Mouse (Mus musculus) ZHBTc4 (cell line): Measurements from ENCODE around the gene Vps25.
A peak's percentile ranks its signal among the peaks of the same experiment; 100 is the strongest.

Experiments
- DNase-seq: peaks from one replicate; pipeline ENCODE4 v3.0.0-alpha.2; 2011; ENCODE audit warnings: low read depth, low spot score

The Vps25 gene

DNA sequence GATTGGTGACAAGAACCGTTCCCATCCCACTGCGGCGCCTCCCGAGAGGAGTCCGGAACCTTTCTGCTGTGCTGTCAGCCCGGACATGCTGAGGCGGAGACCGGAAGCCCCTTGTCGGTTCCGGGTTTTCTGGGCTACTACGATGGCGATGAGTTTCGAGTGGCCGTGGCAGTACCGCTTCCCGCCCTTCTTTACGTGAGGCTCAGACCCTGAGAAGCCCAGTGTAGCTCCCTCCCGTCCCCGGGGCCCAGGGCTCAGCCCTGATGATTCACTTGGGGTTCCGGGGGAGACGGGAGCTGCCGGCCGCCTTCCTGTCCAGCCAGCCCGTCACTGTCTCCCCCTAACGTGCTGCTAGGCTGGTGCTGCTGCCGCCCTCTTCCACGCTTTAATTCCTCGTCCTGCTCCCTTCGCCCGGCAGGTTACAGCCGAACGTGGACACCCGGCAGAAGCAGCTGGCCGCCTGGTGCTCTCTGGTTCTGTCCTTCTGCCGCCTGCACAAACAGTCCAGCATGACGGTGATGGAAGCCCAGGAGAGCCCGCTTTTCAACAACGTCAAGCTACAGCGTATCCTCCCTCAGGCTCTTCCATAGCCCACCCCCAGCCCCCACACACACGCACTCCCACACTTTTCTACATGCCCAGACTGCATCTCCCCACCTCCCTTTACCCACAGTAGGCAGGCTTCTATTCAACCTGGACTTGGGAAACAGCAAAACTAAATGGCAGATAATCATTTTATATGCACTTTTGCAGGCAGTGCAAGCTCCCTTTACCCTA lies at the start of gene Vps25:
TSS of gene Vps25 (plus strand) at position 95 of the 777 bp plus-strand sequence.
- DNase-seq, result peak; percentile 89

DNA sequence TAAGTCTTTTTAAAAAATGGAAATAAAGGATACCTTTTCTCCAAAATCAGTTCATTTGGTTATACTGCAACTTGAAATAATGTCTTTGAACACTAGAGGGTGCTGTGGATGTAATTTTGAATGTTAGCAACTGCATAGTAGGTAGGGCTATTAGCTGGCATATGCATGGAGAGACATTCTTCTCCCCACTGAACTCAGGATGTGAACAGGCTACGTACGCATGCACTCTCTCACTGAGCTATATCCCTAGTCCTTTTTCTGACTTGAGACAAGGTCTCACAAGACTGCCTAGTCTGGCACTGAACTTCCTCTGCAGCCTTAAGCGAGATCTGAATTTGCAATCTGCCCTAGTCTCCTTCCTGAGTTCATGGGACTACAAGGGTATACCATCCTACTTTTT lies 41.5 kb upstream of the Vps25 start:
- peak; percentile 80 for DNase-seq

DNA sequence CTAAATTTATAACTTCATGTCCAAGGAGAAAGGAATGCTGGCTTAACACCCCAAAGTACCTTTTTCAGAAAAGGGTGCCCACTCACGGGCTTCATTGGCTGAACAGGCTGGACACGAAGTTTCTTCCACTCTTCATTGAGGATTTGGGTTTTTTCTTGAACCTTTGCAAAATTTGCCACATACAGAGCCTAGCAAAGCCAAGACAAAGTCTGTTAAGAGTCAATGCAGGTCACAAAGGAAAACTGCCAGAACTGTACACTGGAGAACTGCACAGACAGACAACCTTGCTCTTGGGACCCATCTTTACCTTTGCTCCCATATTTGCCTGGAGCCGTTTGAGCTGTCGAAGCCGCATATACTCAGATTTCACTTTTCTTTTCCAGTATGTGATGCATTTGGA lies 36.6 kb upstream of the Vps25 start:
- no peak for DNase-seq

DNA sequence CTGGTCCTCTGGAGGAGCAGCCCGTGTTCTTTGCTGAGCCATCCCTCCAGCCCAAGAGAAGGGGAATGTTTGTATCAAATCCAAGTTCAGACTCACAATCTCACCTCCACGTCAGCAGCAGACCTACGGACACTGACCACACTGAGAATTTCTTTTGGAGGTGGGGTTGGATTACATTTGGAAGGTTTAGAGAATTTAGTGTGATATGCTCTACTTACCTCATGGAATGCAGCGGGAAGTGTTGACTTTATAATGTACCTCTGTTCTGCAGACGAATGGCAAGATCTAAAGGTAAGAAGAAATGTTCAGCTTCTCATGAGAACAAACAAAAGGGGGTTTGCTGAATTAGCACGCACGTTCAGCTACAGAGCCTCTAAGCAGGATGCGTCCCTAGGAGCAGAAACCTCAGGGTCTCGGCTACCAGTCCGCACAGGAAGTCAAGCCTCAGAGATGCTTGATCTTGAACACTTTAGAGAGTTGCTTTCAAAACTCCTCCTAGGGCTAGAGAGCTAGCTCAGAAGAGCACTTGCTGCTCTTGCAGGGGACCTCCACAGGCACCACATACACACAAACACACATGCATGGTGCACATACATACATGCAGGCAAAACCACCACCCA lies 35.0 kb upstream of the Vps25 start:
- DNase-seq, result no peak

DNA sequence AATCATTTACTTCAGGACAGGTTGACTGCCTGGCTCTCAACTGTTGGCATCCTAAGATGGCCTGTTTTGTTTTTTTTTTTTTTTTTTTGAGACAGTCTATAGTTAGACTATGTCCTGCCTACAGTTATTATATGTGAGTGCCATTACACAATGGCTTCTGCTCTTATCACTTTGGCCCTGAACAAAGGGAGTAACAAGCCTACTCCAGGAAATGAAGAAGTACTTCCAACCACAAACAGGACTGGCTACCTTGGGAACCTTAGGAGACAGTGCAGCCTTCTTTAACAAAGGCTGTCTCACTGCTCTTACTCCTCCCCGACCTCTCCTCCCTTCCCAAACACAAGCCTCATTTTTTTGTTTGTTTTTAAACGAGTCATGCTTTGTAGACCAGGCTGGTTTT lies 32.7 kb upstream of the Vps25 start:
- no peak for DNase-seq

DNA sequence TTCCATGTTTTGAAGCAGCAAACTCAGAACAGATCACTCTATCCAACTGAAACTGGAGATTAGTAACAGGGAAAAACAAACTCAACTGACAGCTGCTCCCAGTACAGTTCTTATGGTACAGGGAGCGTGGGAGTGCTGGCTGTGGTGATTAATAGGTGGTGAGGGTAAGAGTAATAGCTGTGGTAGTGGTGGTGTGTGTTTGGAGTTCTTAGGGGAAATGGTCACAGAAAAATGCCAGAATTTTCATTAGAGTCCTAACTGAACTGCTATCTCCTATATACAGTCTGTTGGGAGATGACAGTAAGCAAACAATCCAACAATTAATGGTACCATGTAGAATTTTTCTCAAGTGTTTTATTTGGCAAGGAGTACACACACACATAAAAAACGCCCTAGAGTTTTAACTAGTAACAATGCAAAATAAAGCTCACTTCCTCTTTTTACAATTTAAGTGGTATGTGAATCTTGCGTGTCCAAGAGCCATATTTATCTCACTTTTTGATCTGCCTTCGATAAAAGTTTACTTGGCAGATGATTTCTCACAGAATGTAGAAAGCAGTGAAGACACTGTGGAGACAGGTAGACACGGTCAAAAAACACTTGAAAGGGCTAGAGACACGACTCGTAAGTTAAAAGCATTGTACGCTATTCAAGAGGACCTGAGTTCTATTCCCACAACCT lies 32.1 kb upstream of the Vps25 start:
- DNase-seq, result no peak

DNA sequence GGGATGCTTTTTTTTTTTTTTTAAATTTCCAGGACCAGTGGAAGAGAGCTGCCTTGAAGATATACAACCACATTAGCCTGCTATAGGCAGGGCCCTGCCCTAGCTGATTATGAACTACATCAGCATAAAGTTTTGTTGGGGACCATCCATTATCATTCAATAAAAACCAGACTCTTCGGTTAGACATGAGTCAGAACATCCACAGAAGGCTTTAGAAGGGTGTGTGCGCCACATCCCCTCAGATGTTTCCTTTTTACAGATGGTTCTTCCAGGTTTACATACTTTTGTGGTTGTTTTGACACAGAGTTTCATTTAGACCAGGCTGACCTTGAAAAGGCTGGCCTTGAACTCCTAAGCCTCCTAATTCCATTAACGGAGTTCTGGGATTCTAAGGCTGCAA lies 29.2 kb upstream of the Vps25 start:
- DNase-seq, result no peak

DNA sequence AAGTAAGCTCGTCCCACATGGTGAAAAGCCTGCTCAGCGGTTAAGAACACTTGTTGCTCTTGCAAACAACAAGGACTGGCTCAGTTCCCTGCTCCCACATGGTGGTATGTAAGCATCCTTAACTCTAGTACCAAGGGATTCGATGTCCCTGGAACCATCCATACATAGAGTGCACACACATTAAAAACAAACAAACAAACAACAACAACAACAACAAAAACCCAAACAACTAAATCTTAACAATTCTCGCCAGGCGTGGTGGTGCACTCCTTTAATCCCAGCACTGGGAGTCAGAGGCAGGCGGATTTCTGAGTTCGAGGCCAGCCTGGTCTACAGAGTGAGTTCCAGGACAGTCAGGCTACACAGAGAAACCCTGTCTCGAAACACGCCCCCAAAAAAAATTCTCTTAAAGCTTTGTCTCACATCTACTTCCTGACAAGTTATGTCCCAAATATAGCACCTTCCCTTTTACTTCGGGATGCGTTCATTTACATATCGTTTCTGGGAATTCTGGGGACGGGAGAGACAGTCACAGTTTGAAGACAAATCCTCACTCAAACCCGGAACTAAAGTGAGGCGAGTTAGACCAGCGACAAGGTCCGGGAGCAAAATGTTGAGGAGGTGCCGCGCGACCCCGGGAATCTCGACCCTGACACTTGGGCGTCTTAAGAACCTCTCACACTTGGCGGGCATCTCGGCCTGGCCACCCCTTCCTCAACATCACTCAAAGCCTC lies 28.0 kb upstream of the Vps25 start:
- peak; percentile 41 for DNase-seq

DNA sequence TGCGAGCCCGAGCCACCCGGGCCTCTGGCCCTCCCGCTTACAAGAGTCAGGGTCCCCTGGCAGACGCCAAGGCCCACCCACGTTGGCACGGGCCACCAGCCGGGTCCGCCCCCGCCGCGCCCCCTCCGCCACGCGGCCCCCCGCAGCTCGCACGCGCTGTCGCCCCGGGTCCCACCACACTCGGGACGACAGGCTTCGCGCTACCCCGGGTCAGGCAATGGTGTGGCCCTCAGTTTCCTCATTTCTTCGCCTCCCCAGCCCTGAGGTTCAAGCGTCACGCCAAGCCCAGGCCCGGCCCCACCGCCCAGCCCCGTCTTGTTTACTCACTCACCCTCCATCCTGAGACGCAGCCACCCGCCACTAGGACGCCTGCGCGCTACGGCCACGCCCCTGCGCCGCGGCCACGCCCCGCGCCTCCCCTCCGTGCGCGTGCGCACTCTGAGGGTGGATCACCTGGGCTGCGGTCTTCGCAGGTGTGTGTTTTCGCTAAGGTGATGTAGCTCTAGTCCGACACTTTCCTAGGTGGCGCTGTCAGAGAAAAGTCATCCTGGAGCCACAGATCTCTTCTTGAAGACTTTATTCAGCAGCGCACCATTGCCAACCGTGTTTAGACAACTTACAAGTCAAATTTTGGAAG lies 27.3 kb upstream of the Vps25 start, which contains the start of gene Ezh1:
TSS of gene Ezh1 (minus strand) at position 399 of the 637 bp plus-strand sequence.
- DNase-seq, result peak; percentile 94

DNA sequence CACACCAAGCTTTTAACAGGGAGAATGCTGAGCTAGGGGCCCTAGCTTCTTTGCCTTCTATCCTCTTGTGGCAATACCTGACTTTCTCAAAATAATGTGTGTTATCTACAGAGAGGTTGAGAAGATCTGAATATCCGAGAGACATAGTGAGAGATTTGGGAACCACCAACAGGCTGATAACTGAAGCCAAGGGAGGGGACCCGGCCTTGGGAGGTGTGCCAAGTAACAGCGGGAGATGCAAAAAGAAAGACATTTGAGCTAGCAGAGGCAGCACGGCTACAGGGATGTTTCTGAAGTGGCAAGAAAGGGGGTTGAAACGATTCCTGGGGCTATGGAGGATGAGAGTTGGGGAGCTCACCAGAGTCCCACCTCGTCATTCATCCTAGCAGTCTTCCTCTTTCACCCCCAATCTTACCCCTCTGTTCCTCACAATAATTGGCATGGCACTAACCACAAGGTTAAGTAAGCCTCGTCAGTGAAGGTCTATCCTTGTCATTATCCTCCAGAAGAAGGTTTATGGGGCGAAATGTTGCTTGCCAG lies 24.1 kb upstream of the Vps25 start:
- DNase-seq, result peak; percentile 44

DNA sequence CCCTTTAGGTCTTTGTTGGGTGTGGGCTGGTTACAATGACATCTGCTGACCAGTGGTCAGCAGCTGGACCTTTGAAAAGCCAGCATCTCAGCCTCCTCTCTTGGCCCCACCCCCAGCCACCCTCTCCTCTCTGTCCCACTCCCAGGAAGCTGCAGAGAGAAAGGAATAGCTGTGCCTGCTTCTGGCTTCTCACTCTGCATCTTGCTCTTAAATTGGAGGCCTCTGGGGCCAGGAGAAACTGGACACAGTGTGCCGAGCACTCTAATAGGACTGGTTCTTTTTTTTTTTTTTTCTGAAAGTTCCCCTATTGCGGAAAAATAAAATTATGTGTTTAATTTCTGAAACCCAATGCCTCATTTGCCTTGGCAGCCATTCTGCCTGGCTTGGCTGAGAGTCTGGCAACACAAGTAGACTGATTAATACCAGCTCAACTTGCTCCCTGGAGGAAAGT lies 23.4 kb upstream of the Vps25 start:
- DNase-seq, result no peak

DNA sequence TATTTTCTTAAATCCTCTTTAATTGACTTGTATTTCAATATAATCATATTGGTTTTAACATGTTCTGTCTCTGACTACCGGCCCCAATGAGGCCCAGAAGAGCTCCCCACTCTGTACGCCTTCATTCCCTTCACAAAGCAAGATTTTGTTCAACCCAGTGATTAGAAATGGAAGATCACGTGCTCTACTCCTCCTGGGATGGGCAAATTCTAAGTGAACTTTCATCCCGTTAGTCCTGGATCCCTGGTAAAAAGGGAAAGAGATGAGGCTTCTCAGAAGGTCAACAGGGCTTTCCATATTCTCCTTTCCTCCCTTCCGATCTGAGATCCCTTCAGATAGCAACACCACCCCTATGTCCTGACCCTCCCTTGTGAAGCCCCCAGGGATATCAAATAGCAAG lies 23.0 kb upstream of the Vps25 start:
- DNase-seq, result no peak

DNA sequence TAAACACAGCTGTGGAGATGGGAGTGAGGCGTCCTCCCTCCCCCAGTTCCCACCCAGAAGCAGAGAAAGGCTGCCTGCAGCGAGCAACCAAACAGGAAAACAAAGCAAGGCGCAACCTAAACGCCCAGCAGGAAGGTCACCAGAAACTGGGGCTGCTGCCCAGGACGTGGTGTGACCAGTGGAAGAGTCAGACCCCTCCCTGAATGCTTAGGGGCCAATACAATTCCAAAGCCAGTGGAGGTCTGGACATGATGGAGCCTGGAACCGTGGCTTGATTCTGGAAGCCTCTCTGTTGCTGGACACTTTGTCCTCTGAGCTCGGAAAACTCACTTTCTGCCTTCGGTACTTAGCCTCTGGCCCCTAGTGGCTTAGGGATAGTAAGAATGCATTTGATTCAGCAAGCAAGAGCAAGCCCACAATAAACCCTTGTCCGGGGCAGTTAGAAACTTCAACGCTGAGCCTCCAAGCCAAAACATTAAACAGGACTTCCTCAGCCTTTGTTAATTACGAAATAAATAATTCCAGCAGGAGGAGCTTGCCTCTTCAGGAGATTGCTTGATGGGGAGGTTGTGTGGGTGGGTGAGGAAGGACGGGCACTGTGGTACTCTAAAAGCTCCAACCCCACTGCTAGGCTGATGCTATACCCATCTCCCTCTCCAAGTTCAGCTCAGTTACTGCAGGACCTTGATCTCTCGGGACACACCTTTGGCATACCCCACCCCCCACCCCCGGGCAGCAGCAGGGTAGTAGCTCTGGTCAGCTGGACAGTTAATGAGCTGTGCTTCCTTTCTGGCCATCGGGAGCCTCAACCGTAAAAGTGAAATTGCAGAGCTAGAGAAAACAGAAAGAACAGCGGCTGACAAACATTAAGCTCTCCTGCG lies 22.3 kb upstream of the Vps25 start:
- no peak for DNase-seq

DNA sequence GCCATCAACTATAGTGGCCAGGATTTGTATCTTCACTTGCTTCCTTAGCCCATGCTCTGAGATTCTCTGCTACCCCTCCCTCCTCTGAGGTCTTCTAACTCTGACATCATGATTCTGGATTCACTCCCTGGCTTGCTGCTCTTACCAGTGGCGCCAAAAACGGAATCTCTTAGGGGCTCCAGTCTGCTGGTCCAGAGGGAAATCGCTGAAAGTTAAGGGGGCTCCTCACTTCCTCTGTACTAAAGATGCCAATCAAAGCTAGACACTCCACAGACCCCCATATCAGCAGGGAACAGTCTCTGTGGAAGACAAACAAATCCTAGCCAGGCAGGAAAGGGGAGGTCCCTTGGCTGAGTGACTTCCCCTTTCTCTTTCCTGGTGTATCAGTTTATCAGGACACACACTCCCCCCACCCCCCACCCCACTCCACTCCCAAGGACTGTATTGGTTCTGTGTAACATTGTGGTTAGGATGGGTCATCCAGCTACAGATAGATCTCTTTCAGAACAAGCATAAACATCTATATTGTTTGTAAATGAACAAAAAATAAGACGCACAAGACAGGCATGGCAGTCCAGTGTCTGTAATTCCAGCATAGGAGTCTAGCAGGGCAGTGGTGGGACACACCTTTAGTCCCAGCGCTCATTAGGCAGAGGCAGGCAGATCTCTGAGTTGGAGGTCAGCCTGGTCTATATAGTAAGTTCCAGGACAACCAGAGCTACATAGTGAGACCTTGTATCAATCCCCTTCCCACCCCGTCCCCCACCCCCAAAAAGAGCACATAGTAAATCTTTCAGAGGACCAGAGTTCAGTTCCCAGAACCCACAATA lies 21.3 kb upstream of the Vps25 start:
- no peak for DNase-seq

DNA sequence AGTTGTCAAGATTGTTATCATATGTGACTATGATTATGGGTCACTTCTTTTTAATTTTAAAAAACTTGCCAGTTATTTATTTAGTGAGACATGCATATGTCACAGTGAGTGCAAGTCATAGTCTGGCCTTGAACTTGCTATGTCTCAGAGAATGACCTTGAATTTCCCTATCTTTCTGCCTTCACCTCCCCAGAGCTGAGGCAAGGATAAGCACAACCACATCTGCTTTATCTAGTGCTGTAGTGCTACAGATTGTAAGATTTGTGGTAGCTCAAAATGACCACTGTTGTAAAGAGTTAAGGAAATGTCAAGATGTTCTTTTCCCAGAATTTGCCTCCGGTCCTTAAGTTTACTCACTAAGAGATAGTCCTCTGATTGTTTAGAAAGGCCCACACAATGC lies 20.3 kb upstream of the Vps25 start:
- no peak for DNase-seq

DNA sequence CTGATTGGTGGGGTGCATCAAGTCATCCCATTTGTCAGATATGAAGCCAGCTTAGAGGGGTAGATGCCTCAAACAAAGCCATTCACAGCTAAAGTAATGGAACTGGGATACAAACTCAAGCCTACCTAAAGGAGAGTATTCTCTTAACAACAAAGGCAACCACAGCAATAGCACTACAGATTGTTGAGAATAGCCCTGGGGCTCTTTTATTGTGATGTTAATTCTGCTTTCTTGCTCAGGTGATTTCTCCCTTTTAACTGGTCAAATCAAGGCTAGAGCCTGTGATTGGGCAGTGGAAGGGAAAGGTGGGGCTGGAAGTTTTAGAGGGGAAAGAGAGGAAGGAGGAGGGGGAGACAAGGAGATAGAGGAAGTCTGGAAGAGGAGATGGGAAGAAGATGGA lies 19.4 kb upstream of the Vps25 start:
- peak; percentile 93 for DNase-seq

DNA sequence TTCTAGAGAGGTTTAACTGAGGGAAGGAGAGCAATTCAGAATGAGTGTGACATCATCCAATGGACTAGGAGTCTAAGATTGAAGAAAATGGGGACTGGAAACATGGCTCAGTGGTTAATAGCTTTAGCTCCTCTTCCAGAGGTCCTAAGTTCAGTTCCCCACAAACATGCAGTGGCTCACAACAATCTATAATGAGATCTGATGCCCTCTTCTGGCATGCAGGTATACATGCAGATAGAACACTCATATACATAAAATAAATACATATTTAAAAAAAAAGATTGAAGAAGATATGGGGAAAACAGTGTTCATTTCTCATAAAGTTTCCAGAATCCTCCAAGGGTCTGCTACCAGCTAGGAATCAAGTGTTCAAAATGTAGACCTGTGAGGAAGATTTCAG lies 18.1 kb upstream of the Vps25 start:
- no peak for DNase-seq

DNA sequence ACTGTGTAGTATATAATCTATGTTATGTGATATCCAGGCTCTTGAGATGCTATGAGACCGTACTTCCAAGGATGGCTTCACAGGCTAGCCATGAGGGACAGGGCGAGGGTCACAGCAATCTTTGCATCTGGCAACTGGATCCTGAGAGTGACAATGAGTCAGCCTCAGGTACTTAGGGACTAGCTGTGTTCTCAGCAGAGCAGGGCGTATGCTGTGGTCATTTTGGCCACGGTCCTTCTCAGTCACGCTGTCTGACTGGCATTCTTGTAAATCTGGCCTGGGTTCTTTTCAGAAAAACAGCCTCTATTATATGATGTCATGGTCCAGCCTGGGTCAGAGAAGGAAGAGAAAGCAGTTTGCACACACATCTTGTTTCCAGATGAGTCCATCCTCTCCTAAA lies 16.7 kb upstream of the Vps25 start:
- no peak for DNase-seq

DNA sequence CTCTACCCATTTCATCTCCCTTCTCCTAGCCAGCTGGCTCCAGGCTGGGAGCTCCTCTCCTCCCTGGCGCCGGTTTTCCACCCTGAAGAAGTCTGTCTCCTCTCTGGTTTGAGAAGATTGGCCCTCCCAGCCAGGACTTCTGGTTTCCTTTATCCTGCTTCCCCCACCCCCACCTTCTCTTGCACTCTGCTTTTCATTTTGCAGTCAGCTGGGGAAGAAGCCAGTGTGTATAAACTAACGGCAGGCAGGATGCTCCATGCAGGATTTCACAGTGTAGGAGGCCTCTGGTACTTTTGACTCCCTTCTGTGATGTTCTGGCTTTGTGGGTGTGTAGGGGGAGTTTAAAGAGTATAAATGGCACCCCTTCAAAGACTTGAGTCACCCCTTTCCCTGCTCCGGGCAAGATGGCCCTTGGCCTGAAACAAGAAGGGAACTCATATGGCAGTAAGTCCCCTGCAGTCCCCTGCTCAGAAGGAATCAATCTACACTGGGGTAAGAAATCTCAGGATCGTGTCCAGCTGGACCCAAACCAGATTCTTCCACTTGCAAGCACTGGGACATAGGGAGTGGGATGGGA lies 15.3 kb upstream of the Vps25 start:
- no peak for DNase-seq
